ENCODE assay signal across 11 mouse cellular contexts in the genomic region with DNA sequence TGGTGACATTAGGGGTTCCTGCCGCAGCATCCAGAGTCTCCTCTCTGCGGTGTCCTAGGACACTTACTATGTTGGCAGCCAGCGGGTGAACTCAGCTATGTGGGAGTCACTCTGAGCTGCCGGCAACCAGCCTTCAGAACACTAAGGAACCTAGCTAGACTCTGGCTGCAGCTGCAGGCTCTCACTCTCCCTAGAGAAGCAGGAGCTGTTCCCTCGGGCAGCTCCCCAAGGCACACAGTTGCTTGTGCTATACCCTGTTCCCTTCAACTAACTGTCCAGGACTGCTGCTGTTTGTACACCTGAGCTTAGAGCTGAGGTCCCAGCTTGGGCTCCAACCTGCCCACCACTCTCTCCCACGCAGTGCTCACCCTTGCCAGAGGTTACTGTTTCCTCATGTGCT.
DNase-seq lines count a peak whose midpoint lies in the region; TF ChIP-seq lines count a peak whose summit lies in the region.
"Had no signal": no experiment of that assay in that cellular context is flagged by ENCODE, and none has a peak within 500 bp of the region (broad histone marks: within the 10 kb centered on the region; RNA-seq: fewer than 3 reads in every experiment).

No protein-coding gene starts in this region.

- DNase-seq in heart, adult 2 months = peak; percentile 41 to 50
- no peak for DNase-seq in heart, adult 8-10 months (ENCODE audit: low spot score)
- DNase-seq in right cerebral cortex, adult 18-20 months = peak; percentile 38
- no peak for DNase-seq in right cerebral cortex, postnatal 36 days (ENCODE audit: low spot score in 2 of 2)
- DNase-seq in heart, postnatal 14 days = peak; percentile 29 to 42
- peak; percentile 28 for DNase-seq in testis, postnatal 14 days (ENCODE audit: low spot score)
- no peak for DNase-seq in cerebellum, adult 8-10 months
- DNase-seq in urinary bladder, adult 2 months (ENCODE audit: low spot score) = no peak
- DNase-seq: adrenal gland, adult 2 months; kidney, adult 11 months had no signal

- peak overlapping the region; percentile 72 for H3K27ac ChIP-seq in heart, adult 2 months

- 0 out of 2 replicates have a peak overlapping the region, but pooled peaks have one; percentile 1 for H3K9ac ChIP-seq in heart, adult 2 months (ENCODE audit: low read depth, low read length)

- no peak overlapping the region for H3K4me3 ChIP-seq in heart, adult 2 months

- H3K4me1 ChIP-seq in heart, adult 2 months (ENCODE audit: control insufficient read depth, insufficient read depth, low read length) = peaks cover 16% of the 10 kb centered on the region

- TF ChIP-seq CTCF in heart, adult 2 months (IDR thresholded peaks at IDR 0.05) = no peak

- no peak for TF ChIP-seq EP300 in heart, adult 2 months (IDR thresholded peaks at IDR 0.05; ENCODE audit: insufficient read depth, low read depth, low read length)

- H3K36me3 ChIP-seq in heart, adult 2 months (ENCODE audit: control insufficient read depth, insufficient read depth, low read length) = peaks cover 3% of the 10 kb centered on the region; the same call in 1 of the 2 replicates

- intact Hi-C loops in heart, adult 2 months (cut with DNase I) = loop anchor here (5.0 kb wide), 1 partner anchor 123 kb away; no protein-coding TSS in a partner anchor
- intact Hi-C loops in heart, postnatal 14 days (cut with DNase I) = loop anchor here (5.0 kb wide), 1 partner anchor 57 kb away; no protein-coding TSS in a partner anchor

- TF ChIP-seq POLR2A in heart, adult 2 months (IDR thresholded peaks at IDR 0.05; ENCODE audit: insufficient read depth, low read depth, low read length) = no peak

- WGBS in heart, adult 2 months = 17% methylated on average over 6 of the region's 6 CpGs

- no peaks in the 10 kb centered on the region for H3K79me2 ChIP-seq in heart, adult 2 months (replicated peaks; ENCODE audit: control insufficient read depth, insufficient read depth, low read length)

- H3K27me3 ChIP-seq in heart, adult 2 months (ENCODE audit: control insufficient read depth, insufficient read depth, low read length) = no peaks in the 10 kb centered on the region
- H3K27me3 ChIP-seq: CH12.LX had no signal

Comparison
In these comparisons a context has a peak if more than half of its experiments do, and no peak if none do; other contexts are left out.
1. DNase-seq: peak in heart, adult 2 months (2 of 2), right cerebral cortex, adult 18-20 months (single experiment), heart, postnatal 14 days (2 of 2) and testis, postnatal 14 days (single experiment); none in heart, adult 8-10 months (single experiment), right cerebral cortex, postnatal 36 days (0 of 2), cerebellum, adult 8-10 months (single experiment) and urinary bladder, adult 2 months (single experiment).